8 mouse cellular contexts compared by ENCODE assay signal in genomic region chrX:94865531-94866502, GRCm38 (mm10).
DNase-seq lines count a peak whose midpoint lies in the region; ATAC-seq lines count a peak whose summit lies in the region.

No protein-coding gene starts in this region.

- H3K9ac ChIP-seq in heart, embryonic 13.5 days: peak overlapping the region; percentile 78
- peak overlapping the region; percentile 50 for H3K9ac ChIP-seq in liver, embryonic 12.5 days
- peak overlapping the region; percentile 60 for H3K9ac ChIP-seq in stomach, embryonic 16.5 days (ENCODE audit: low read length)

- H3K27me3 ChIP-seq in heart, embryonic 13.5 days (replicated peaks): no peaks in the 10 kb centered on the region
- H3K27me3 ChIP-seq in liver, embryonic 12.5 days (replicated peaks): no peaks in the 10 kb centered on the region
- H3K27me3 ChIP-seq in stomach, embryonic 16.5 days (ENCODE audit: control insufficient read depth, insufficient read depth, low read length): no peaks in the 10 kb centered on the region

- peak overlapping the region; percentile 38 for H3K4me3 ChIP-seq in brown adipose tissue, adult 24 weeks (ENCODE audit: insufficient read depth, low read depth, low read length)
- H3K4me3 ChIP-seq in heart, embryonic 13.5 days: peak overlapping the region; percentile 50
- H3K4me3 ChIP-seq in liver, embryonic 12.5 days: peak overlapping the region; percentile 46
- peak overlapping the region; percentile 43 for H3K4me3 ChIP-seq in stomach, embryonic 16.5 days (replicated peaks; ENCODE audit: low read length)

- no peaks in the 10 kb centered on the region for H3K4me1 ChIP-seq in brown adipose tissue, adult 24 weeks (ENCODE audit: control insufficient read depth, insufficient read depth, insufficient read length, low read length)
- no peaks in the 10 kb centered on the region for H3K4me1 ChIP-seq in heart, embryonic 13.5 days
- peaks cover 49% of the 10 kb centered on the region for H3K4me1 ChIP-seq in liver, embryonic 12.5 days
- no peaks in the 10 kb centered on the region for H3K4me1 ChIP-seq in stomach, embryonic 16.5 days (ENCODE audit: control insufficient read depth, insufficient read depth, low read length)

- no peaks in the 10 kb centered on the region for H3K36me3 ChIP-seq in heart, embryonic 13.5 days
- no peaks in the 10 kb centered on the region for H3K36me3 ChIP-seq in liver, embryonic 12.5 days
- H3K36me3 ChIP-seq in stomach, embryonic 16.5 days (ENCODE audit: control insufficient read depth, insufficient read depth, low read length): no peaks in the 10 kb centered on the region

- no peak overlapping the region for H3K27ac ChIP-seq in brown adipose tissue, adult 24 weeks (replicated peaks; ENCODE audit: low read depth, low read length)
- H3K27ac ChIP-seq in heart, embryonic 13.5 days (replicated peaks): peak overlapping the region; percentile 54; the same call in 1 of the 2 replicates
- H3K27ac ChIP-seq in liver, embryonic 12.5 days: peak overlapping the region; percentile 56; the same call in 1 of the 2 replicates
- H3K27ac ChIP-seq in stomach, embryonic 16.5 days (ENCODE audit: low read length): no peak overlapping the region

- peak overlapping the region; percentile 77 for H3K4me2 ChIP-seq in heart, embryonic 13.5 days
- peak overlapping the region; percentile 69 for H3K4me2 ChIP-seq in liver, embryonic 12.5 days
- peak overlapping the region; percentile 65 for H3K4me2 ChIP-seq in stomach, embryonic 16.5 days (ENCODE audit: low read depth, low read length)

- WGBS in heart, embryonic 13.5 days: 14% methylated on average over 16 of the region's 18 CpGs
- WGBS in liver, embryonic 12.5 days (ENCODE audit: insufficient replicate concordance): 13% methylated on average over 16 of the region's 18 CpGs
- 17% methylated on average over 16 of the region's 18 CpGs for WGBS in stomach, embryonic 16.5 days

- DNase-seq in CD4-positive, CD25-positive, alpha-beta regulatory T cell, adult 2 months (ENCODE audit: low read depth, low spot score): peak; percentile 91
- peak; percentile 3 for DNase-seq in fat pad, adult 2 months (ENCODE audit: extremely low read depth, low read depth, low spot score)
- DNase-seq in kidney, postnatal 10 days: peak; percentile 96
- peak; percentile 87 for DNase-seq in neural tube, embryonic 10.5 days (ENCODE audit: extremely low spot score, low spot score)

- no peaks in the 10 kb centered on the region for H3K9me3 ChIP-seq in heart, embryonic 13.5 days
- no peaks in the 10 kb centered on the region for H3K9me3 ChIP-seq in liver, embryonic 12.5 days (replicated peaks)
- H3K9me3 ChIP-seq in stomach, embryonic 16.5 days (replicated peaks; ENCODE audit: control insufficient read depth, low read length): no peaks in the 10 kb centered on the region

- ATAC-seq in heart, embryonic 13.5 days (ENCODE audit: extremely low read depth, insufficient number of reproducible peaks, low FRiP score, low TSS enrichment): peak; percentile 93
- ATAC-seq in liver, embryonic 12.5 days: peak; percentile 87
- peak; percentile 99 for ATAC-seq in stomach, embryonic 16.5 days (ENCODE audit: insufficient read depth, low FRiP score)

Comparison
In these comparisons a context has a peak if more than half of its experiments do, and no peak if none do; other contexts are left out.
1. DNase-seq: peak in every context shown above with its lines; median percentile 96 in kidney, postnatal 10 days; 91 in CD4-positive, CD25-positive, alpha-beta regulatory T cell, adult 2 months; 87 in neural tube, embryonic 10.5 days; 3 in fat pad, adult 2 months.
2. H3K27ac ChIP-seq: peak in heart, embryonic 13.5 days (single experiment) and liver, embryonic 12.5 days (single experiment); none in brown adipose tissue, adult 24 weeks (single experiment) and stomach, embryonic 16.5 days (single experiment).
3. Peak in every context shown above with its lines, with median percentiles within 50 percentile points of each other: H3K4me3 ChIP-seq, ATAC-seq, H3K4me2 ChIP-seq and H3K9ac ChIP-seq.